Mouse (Mus musculus): Measurements from ENCODE around the gene Satb2. TPM values are rescaled to one million over a fixed set of nuclear protein-coding genes. Genes with fewer than 3 reads are reported as not detected.

The Satb2 gene
- total RNA-seq (2021) = 10 to 100 TPM; 14.9 to 17.4 TPM

DNA sequence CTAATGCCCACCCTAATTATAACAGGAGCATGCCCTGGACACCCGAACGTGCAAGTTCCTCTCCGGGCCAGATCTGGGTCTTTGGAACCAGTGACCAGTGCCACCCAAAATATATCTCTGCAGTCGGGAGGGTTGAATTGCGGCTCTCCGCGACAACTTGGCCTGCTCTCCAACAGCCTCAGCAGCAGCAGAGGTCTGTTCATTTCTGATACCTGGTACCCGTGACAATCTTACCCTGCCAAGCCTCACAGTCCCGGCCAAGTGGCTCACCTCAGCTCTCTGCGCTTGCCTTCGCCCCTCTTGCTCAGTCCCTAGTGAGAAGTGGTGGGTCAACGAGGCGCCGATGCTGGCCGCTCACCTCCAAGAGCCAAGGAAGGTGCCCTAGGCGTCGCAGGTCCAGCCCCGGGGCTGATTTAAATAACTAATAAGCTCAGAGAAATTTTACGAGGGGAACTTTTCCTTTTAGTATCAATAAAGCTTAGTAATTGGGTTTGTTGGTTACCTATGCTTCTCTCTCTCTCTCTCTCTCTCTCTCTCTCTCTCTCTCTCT is at the start of gene Satb2:
Gene Satb2 (minus strand): TSS at position 500 of the 550 bp plus-strand sequence.
- DNase-seq (ENCODE audit: extremely low spot score in 1 of 2, low spot score in 1 of 2) = no peak

- no peak for DNase-seq (ENCODE audit: extremely low spot score in 1 of 2, low spot score in 1 of 2)
These were observed 40.5 kb upstream of the Satb2 start for GRCm38 (mm10) chr1:57018941-57019340.

GRCm38 (mm10) chr1:57013856-57014255 is 35.4 kb upstream of the Satb2 start:
- no peak for DNase-seq (ENCODE audit: extremely low spot score in 1 of 2, low spot score in 1 of 2)

DNA sequence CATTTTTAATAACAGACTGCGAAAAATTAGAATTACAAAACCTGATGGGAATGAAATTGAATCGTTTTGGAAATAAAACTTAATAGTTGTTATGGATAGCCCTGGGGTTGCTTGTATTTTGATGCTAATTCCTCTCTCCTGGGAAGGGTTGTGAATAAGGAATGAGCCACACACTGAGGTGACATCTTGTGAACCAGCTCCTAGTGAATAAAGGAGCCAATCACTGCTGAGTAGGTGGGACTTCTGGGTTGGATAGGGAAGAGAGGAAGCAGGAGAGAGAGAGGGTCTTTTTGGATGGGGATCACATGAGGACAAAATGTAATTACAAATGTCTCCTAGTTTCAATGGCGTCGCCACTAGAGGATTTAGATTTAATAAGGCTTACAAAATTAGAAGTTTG is 30.7 kb upstream of the Satb2 start:
- no peak for DNase-seq (ENCODE audit: extremely low spot score in 1 of 2, low spot score in 1 of 2)

GRCm38 (mm10) chr1:56995041-56995440 is 16.6 kb upstream of the Satb2 start:
- no peak for DNase-seq (ENCODE audit: extremely low spot score in 1 of 2, low spot score in 1 of 2)

DNA sequence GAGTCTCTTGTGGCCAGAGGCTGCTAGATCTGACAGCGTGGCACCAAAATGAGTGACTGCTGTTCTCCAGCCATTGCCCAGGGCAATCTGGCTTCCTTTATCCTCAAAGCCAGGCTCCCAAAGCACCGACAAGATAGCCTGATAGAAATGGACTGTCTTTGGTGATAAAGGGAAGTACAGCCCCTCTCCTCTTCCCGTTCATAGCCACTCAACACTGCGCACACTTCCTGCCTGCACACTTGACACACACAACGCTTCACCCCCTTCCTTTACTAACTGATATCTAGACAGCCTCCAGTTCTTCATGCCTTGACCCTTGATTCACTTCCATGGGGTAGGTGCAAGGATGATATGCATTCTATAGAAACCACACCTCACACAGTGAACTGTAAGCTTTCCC is 13.9 kb upstream of the Satb2 start:
- DNase-seq (ENCODE audit: extremely low spot score in 1 of 2, low spot score in 1 of 2) = no peak

DNA sequence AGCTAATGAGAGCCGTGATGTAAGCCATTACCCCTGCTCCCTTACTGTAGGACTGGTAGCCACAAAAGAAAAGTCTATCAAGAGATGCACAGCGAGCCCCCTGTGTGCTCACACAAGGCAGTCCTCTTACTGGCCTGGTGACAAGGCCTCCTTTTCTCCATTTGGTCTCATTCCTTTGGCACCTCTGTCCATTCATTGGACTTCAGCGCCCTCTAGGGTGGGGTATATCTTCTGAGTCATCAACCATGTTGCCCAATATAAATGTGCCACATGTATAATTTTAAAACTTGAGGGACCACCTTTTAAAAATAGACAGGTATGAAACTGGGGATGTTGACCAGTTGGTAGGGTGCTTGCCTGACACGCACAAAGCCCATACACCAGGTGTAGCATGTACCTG is 13.2 kb upstream of the Satb2 start:
- no peak for DNase-seq (ENCODE audit: extremely low spot score in 1 of 2, low spot score in 1 of 2)

DNA sequence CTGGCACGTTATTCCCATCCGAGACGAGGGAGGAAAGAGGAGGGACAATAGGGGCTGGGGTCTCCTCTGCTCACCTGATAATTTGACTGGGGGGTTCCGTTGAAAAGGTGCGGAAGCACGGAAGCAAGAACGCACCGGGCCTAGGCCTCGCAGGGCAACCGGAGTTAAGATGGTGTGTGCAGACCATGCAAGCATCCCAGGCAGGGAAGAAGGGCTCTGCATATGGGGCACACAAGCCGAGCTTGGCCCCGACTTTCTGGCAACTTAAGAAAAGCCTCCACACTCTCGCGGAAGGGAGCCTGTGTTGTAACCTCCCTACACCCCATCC is 6.0 kb upstream of the Satb2 start:
- no peak for DNase-seq (ENCODE audit: extremely low spot score in 1 of 2, low spot score in 1 of 2)

GRCm38 (mm10) chr1:56983771-56984482 is 5.5 kb upstream of the Satb2 start:
- no peak for DNase-seq (ENCODE audit: extremely low spot score in 1 of 2, low spot score in 1 of 2)

GRCm38 (mm10) chr1:56983100-56983590 is 4.7 kb upstream of the Satb2 start:
- no peak for DNase-seq (ENCODE audit: extremely low spot score in 1 of 2, low spot score in 1 of 2)

DNA sequence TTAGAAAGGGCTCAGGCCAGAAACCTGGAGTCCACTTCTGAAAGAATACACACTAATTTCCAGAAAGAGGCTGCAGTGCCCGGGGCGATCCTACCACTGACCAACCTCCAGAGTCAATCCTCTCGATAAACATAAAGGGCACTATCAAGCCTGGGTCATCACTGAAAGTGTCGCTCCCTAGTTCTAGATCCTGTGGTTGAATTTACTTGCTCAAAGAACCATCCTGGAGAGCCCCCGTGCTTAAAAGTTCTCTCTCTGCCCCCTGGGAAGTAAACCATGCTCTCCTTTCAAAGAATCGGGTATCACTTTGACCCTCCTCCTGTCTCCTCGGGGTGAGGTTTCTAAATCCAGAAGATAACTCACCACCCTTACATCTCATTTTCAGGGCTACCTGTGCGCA is 4.2 kb upstream of the Satb2 start:
- no peak for DNase-seq (ENCODE audit: extremely low spot score in 1 of 2, low spot score in 1 of 2)

- DNase-seq (ENCODE audit: extremely low spot score in 1 of 2, low spot score in 1 of 2) = no peak
These were observed 3.6 kb upstream of the Satb2 start for GRCm38 (mm10) chr1:56981947-56982555.

GRCm38 (mm10) chr1:56981508-56981907 is 3.1 kb upstream of the Satb2 start:
- no peak for DNase-seq (ENCODE audit: extremely low spot score in 1 of 2, low spot score in 1 of 2)

- DNase-seq (ENCODE audit: extremely low spot score in 1 of 2, low spot score in 1 of 2) = no peak
These were observed 2.3 kb upstream of the Satb2 start for GRCm38 (mm10) chr1:56980631-56981275.

GRCm38 (mm10) chr1:56979531-56980395 is 1.3 kb upstream of the Satb2 start:
- no peak for DNase-seq (ENCODE audit: extremely low spot score in 1 of 2, low spot score in 1 of 2)

- DNase-seq (ENCODE audit: extremely low spot score in 1 of 2, low spot score in 1 of 2) = peak; percentile 30 to 65
These were observed 999 bp downstream of the Satb2 start for GRCm38 (mm10) chr1:56977201-56978100.

GRCm38 (mm10) chr1:56976825-56977104 is 1.7 kb downstream of the Satb2 start:
- no peak for DNase-seq (ENCODE audit: extremely low spot score in 1 of 2, low spot score in 1 of 2)

DNA sequence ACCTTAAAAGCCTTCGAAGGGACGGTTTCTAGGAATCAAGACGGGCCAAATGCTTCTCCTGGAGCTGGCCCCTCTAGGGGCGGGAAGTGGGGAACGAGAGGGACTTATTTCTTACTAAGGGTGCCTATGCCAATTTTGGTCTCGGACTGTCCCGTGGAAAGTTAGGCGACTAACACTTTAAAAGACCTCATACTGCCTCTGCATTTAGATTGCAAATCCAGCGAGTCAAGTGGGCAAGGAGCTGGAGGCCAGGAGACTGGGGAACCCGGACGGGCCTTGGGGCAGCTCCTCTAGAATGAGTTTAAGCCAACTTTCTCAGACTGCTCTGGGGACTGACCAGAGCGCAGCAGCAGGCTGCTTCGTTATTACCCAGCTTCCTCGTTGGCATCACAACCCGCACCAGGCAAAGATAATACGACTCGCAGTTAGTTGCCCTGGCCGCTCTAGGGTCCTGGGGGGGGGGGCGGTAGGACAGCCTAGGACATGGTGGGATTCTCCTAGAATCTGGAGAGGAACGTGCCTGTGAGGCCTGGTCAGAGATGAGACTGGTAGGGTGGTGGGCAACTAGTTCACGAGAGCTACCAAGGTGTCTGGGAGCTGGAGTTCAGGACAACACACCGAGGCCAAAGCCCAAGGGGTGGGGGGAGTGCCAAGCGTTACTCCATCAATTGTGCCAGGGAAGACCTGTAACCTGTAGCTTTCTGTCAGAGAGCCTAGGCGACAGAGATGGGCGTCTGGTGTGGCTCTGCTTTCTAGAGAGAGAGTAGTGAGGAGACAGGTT is 2.2 kb downstream of the Satb2 start:
- DNase-seq (ENCODE audit: extremely low spot score in 1 of 2, low spot score in 1 of 2) = no peak

DNA sequence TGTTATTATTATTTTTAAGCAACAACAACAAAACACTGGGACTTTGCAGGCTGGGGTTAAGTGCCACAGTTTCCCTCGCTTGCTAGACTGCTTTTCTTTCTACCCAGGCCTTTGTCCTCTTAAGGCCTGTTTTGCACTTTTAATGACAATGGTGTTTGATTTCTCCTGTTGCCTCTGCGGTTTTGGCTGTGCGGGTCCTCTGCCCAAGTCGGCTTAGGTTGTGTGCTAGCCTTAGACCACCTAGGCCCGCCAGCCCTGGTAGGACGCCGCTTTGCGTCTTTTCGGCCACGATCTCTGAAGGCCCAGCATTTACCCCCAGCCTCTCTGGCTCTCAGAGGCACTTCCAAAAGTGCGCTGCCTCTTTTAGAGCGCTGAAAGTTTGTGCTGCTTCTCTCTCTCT is 2.9 kb downstream of the Satb2 start:
- no peak for DNase-seq (ENCODE audit: extremely low spot score in 1 of 2, low spot score in 1 of 2)

Measured in layer of hippocampus, postnatal 25 days (tissue).